Mouse (Mus musculus) natural killer cell, adult 2 months (primary cell): ENCODE results near the gene Olfr1356.
"Not testable (repeated sequence)": the region's sequence is repeated elsewhere in the genome, so short reads cannot be mapped to it uniquely, and the experiment has no call there.

Experiments
- DNase-seq, 2 experiments: peaks; one replicate each; pipeline ENCODE4 v3.0.0; 2022; ENCODE audit warnings: low spot score in 2 of 2

The Olfr1356 gene

DNA sequence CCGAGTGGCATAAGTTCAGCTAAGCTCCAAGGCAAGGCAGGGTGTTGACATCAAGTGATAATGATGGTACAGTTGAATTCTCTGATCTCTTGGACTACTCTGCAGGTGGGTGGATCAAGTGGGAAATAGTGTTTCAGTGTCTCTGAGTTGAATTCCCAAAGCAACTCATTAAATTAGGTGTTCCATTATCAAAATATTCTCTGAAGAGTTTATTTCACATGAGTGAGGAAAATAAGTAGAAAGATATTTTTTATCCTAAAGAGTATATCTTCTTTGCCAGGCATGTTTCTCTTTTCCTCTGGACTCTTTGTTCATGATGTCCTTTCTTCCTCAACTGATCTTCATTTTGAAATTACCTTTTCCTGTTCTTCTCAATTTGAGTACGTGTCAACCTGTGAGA lies at the start of gene Olfr1356:
Olfr1356 (minus strand) TSS at position 101 of the 400 bp plus-strand sequence.
- no peak for DNase-seq

DNA sequence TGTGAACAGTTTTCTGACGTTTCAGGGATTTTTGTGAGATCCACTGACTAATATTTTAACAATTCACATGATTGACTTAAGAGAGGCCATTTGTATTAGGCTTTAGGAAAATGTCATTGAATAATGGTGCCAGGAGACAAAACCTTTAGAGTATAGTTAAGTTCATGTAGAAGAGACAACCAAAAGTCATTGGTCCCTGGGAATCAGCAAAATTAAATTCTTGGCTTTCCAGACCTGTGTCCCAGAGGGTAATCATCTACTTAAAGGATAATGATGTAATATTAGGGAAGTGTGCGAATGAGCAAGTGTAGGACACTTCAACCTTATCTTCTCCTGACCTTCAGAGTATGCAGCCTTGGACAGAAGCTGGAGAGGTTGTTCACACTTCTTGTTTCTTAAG lies 23.3 kb upstream of the Olfr1356 start, which contains the start of gene Olfr1355:
Olfr1355 (plus strand) TSS at position 301 of the 400 bp plus-strand sequence.
- DNase-seq, result no peak

DNA sequence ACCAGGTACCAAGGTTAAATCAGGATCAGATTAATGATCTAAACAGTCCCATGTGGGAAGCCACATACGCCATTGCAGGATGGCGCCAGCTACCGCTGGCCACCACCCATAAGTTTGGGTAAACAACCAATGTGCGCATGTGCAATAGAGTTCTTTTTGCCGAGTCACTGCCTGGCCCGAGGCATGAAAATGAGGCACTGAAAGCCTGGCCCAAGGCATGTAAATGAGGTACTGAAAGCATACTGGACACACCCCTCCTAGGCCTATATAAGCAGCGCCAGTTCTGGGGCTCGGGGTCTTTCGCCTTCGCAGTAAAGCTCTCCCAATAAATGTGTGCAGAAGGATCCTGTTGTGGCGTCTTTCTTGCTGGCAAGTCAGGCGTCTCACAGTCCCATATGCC lies 11.5 kb downstream of the Olfr1356 start:
- DNase-seq, result not testable (repeated sequence)

DNA sequence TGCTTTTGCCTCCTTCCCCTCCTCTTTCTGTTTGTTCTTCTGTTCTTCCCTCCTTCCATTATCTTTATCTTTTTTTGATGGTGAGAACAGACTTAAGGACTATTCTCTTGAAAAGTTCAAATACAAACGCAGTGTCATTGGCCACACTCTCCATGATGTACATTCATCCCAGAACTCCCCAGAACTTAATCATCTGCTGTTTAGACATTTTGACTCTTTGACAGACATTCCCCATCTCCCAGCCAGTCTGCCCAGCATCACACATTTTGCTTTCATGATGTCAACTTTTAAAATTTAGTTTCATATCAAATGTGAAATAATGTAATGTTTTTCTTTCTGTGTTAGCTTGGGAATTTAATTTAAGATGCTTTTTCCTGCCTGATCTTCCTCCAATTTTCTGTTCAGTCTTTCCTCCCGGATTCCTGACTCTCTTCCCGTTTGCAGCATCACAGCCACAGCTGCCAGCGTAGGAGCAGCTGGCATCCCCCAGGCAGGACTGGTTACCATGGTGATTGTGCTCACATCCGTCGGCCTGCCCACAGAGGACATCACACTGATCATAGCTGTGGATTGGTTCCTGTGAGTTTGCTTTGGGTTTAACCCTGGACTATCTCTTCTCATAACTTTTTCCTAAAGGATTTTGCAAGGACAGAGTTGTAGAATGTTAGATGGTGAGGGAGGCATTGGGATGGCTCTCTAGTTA lies 39.5 kb downstream of the Olfr1356 start:
- no peak for DNase-seq

DNA sequence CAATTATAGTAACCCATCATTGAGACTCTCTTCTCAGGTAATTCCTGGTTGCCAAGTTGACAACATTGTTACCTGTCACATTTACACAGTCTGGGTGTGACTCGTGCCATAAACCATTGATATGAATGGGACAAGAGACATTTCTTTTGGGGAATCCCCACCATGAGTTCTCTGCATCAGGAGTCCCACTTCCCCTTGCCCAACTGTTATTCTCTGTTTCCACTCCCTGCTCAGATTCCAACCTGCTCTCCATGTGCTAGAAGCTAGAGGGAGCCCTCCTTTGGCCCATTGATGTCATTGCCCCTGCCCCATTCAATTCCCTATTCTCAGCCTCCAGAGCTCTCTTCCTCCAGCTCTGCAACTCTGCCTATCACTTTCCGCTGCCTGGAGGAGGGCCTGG lies 50.5 kb downstream of the Olfr1356 start:
- DNase-seq, result no peak
